Mouse (Mus musculus) liver, adult 2 months (tissue): Measurements from ENCODE around the gene Slc23a2.

ENCODE experiments used
- CTCF ChIP-seq: fragments of 200-500 bp; IDR thresholded peaks from 2 replicates; pipeline ENCODE4 v1.5.1; 2011; ENCODE audit warnings: low read depth, low read length, control low read depth
- POLR2A ChIP-seq: fragments of 200-500 bp; IDR thresholded peaks from 2 replicates; pipeline ENCODE4 v1.6.1; 2011; ENCODE audit warnings: low read length, control low read depth; ENCODE audit not compliant: insufficient read depth; ENCODE audit errors: extremely low read depth

DNA sequence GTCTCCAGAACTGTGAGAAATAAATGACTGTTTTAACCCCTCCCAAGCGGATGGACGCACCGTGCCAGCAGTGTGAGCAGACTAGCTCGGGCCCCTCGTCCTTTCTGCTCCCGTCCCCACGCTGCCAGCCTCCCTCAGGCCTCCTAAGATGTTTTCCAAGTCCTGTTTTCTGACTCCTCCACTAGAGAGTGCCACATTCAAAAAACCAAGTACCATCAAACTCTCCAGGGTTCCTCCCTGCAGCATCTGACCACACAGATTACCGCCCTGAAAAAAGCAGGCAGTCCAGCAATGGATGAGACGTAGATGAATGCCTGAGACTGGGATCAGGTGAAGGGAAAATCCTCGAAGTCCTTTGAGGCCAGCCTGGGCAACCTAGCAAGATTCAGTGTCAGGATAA, 4.4 kb downstream of the Slc23a2 start:
- TF ChIP-seq CTCF: no peak
- TF ChIP-seq POLR2A: no peak
